Mouse (Mus musculus) myocyte (in vitro differentiated cells): ENCODE data around the gene Zfp335. TPM values are rescaled to one million over a fixed set of nuclear protein-coding genes. Genes with fewer than 3 reads are reported as not detected.

Source experiments
- H3K27me3 ChIP-seq: one replicate; pipeline ENCODE4 v1.6.1; 2011; ENCODE audit not compliant: control insufficient read depth, insufficient read depth, insufficient read length
- H3K36me3 ChIP-seq: one replicate; pipeline ENCODE4 v1.6.1; 2011; ENCODE audit not compliant: control insufficient read depth, insufficient read depth
- H3K4me2 ChIP-seq: one replicate; pipeline ENCODE4 v1.6.1; 2011; ENCODE audit warnings: low read depth, control low read depth
- H3K4me3 ChIP-seq: one replicate; pipeline ENCODE4 v1.5.1; 2011; ENCODE audit warnings: mild to moderate bottlenecking, control low read depth, moderate library complexity
- H3K79me2 ChIP-seq: one replicate; pipeline ENCODE4 v1.6.1; 2011; ENCODE audit not compliant: control insufficient read depth, insufficient read depth
- H3ac ChIP-seq: one replicate; pipeline ENCODE4 v1.6.1; 2011; ENCODE audit not compliant: control insufficient read depth, insufficient read length
- CEBPB ChIP-seq: IDR thresholded peaks from 2 replicates; pipeline ENCODE4 v1.6.1; 2011; ENCODE audit warnings: mild to moderate bottlenecking, moderate library complexity; ENCODE audit not compliant: poor library complexity, insufficient read depth, severe bottlenecking
- E2F4 ChIP-seq: IDR thresholded peaks from one replicate; pipeline ENCODE4 v1.6.1; 2011; ENCODE audit warnings: mild to moderate bottlenecking, control low read depth, moderate library complexity; ENCODE audit not compliant: insufficient read depth
- MAX ChIP-seq: IDR thresholded peaks from one replicate; pipeline ENCODE4 v1.6.1; 2011; ENCODE audit warnings: low read depth, mild to moderate bottlenecking, control low read depth
- MYOD1 ChIP-seq, 3 experiments: IDR thresholded peaks; one replicate each; pipeline ENCODE4 v1.6.1; 2011; ENCODE audit warnings: control low read depth in 2 of 3, low read depth in 2 of 3, mild to moderate bottlenecking in 2 of 3, moderate library complexity in 1 of 3; ENCODE audit not compliant: insufficient read length in 2 of 3, control insufficient read depth in 1 of 3
- MYOG ChIP-seq, 3 experiments: IDR thresholded peaks; one replicate each; pipeline ENCODE4 v1.6.1; 2011; ENCODE audit warnings: control low read depth in 2 of 3, low read depth in 2 of 3, mild to moderate bottlenecking in 2 of 3; ENCODE audit not compliant: insufficient read length in 2 of 3, control insufficient read depth in 1 of 3, insufficient read depth in 1 of 3
- POLR2A ChIP-seq: IDR thresholded peaks from one replicate; pipeline ENCODE4 v1.6.1; 2011; ENCODE audit warnings: low read depth, mild to moderate bottlenecking, control low read depth, moderate library complexity; ENCODE audit not compliant: insufficient read length
- POLR2AphosphoS2 ChIP-seq: IDR thresholded peaks from one replicate; pipeline ENCODE4 v1.6.1; 2011; ENCODE audit warnings: low read depth, control low read depth; ENCODE audit not compliant: insufficient read length
- REST ChIP-seq: IDR thresholded peaks from one replicate; pipeline ENCODE4 v1.6.1; 2011; ENCODE audit warnings: mild to moderate bottlenecking, control low read depth, moderate library complexity; ENCODE audit not compliant: insufficient read depth, insufficient read length
- SRF ChIP-seq: IDR thresholded peaks from one replicate; pipeline ENCODE4 v1.6.1; 2011; ENCODE audit warnings: low read depth; ENCODE audit not compliant: control insufficient read depth, insufficient read length
- TCF12 ChIP-seq: IDR thresholded peaks from one replicate; pipeline ENCODE4 v1.6.1; 2011; ENCODE audit warnings: mild to moderate bottlenecking, control low read depth; ENCODE audit not compliant: poor library complexity, insufficient read depth, severe bottlenecking
- TCF3 ChIP-seq: IDR thresholded peaks from one replicate; pipeline ENCODE4 v1.6.1; 2011; ENCODE audit warnings: low read depth, control low read depth; ENCODE audit not compliant: insufficient read length
- USF1 ChIP-seq: IDR thresholded peaks from one replicate; pipeline ENCODE4 v1.6.1; 2011; ENCODE audit warnings: low read depth, mild to moderate bottlenecking, control low read depth, moderate library complexity
- polyA plus RNA-seq: library from polyadenylated mRNA; unstranded; fragments of >200 nt; fragmentation: generic; extraction: Trizol; gene quantifications from one replicate; pipeline ENCODE4 v1.2.1, GENCODE M21; 2012; ENCODE audit warnings: missing spikeins

Gene Zfp335
- 11.1 TPM for polyA plus RNA-seq

GRCm38 (mm10) chr2:164911086-164912048 lies at the start of gene Zfp335:
Gene Zfp335 (minus strand): TSS chr2:164911757.
- peak within 1 kb of the TSS; percentile 98 for H3K4me2 ChIP-seq
- peak within 1 kb of the TSS; percentile 94 for H3ac ChIP-seq
- peak within 1 kb of the TSS; percentile 84 for H3K4me3 ChIP-seq
- TF ChIP-seq E2F4 (no peak), POLR2A (peak; percentile 56), TCF3 (no peak), POLR2AphosphoS2 (peak; percentile 40), MYOG (IDR thresholded peaks at IDR 0.05; ENCODE audit: control insufficient read depth in 1 of 3, insufficient read depth in 1 of 3, insufficient read length in 2 of 3, low read depth in 2 of 3) (peak in 1 of 3 experiments; percentile 30), SRF (peak; percentile 79), REST (no peak), MYOD1 (IDR thresholded peaks at IDR 0.05; ENCODE audit: control insufficient read depth in 1 of 3, insufficient read length in 2 of 3, low read depth in 2 of 3) (peak in 1 of 3 experiments; percentile 10), USF1 (no peak), MAX (peak; percentile 79), TCF12 (no peak), CEBPB (no peak)
- H3K27me3 ChIP-seq: no peaks in the 10 kb centered on the region
- peaks cover 15% of the 10 kb centered on the region for H3K79me2 ChIP-seq
- H3K36me3 ChIP-seq: peaks cover 21% of the 10 kb centered on the region

- Histone ChIP-seq H3ac (no peak within 1 kb of the TSS), H3K36me3 (no peaks in the 10 kb centered on the region), H3K79me2 (no peaks in the 10 kb centered on the region), H3K27me3 (peaks cover 10% of the 10 kb centered on the region), H3K4me3 (peak within 1 kb of the TSS; percentile 4), H3K4me2 (peak within 1 kb of the TSS; percentile 60)
- TF ChIP-seq MYOD1 (IDR thresholded peaks at IDR 0.05; ENCODE audit: control insufficient read depth in 1 of 3, insufficient read length in 2 of 3, low read depth in 2 of 3): peak in 1 of 3 experiments; percentile 21
- TF ChIP-seq CEBPB: no peak
- peak in 1 of 3 experiments; percentile 47 for TF ChIP-seq MYOG (IDR thresholded peaks at IDR 0.05; ENCODE audit: control insufficient read depth in 1 of 3, insufficient read depth in 1 of 3, insufficient read length in 2 of 3, low read depth in 2 of 3)
Measured at GRCm38 (mm10) chr2:164960716-164961441, 49.3 kb upstream of the Zfp335 start, which contains the start of gene Slc12a5. Gene Slc12a5 (plus strand): TSS chr2:164960802.

- Histone ChIP-seq H3K79me2 (no peaks in the 10 kb centered on the region), H3K27me3 (peaks cover under 1% of the 10 kb centered on the region)
Measured at GRCm38 (mm10) chr2:164957548-164958315, 46.2 kb upstream of the Zfp335 start.

GRCm38 (mm10) chr2:164956195-164956594 lies 44.6 kb upstream of the Zfp335 start:
- Histone ChIP-seq H3K27me3 (no peaks in the 10 kb centered on the region), H3ac (no peak overlapping the region), H3K4me3 (no peak overlapping the region), H3K36me3 (no peaks in the 10 kb centered on the region), H3K4me2 (no peak overlapping the region), H3K79me2 (no peaks in the 10 kb centered on the region)
- TF ChIP-seq REST: no peak
- no peak for TF ChIP-seq USF1
- TF ChIP-seq POLR2A: no peak
- TF ChIP-seq TCF3: no peak
- no peak for TF ChIP-seq MYOG (IDR thresholded peaks at IDR 0.05; ENCODE audit: control insufficient read depth in 1 of 3, insufficient read depth in 1 of 3, insufficient read length in 2 of 3, low read depth in 2 of 3)

More at GRCm38 (mm10) chr2:164957548-164958315, 46.2 kb upstream of the Zfp335 start:
- H3K4me3 ChIP-seq: no peak overlapping the region
- no peak overlapping the region for H3ac ChIP-seq
- TF ChIP-seq MYOG (IDR thresholded peaks at IDR 0.05; ENCODE audit: control insufficient read depth in 1 of 3, insufficient read depth in 1 of 3, insufficient read length in 2 of 3, low read depth in 2 of 3) (no peak), TCF3 (no peak), SRF (no peak), POLR2A (no peak), CEBPB (no peak), MYOD1 (IDR thresholded peaks at IDR 0.05; ENCODE audit: control insufficient read depth in 1 of 3, insufficient read length in 2 of 3, low read depth in 2 of 3) (no peak), REST (no peak), POLR2AphosphoS2 (no peak), USF1 (no peak), TCF12 (no peak), MAX (no peak), E2F4 (no peak)
- no peak overlapping the region for H3K4me2 ChIP-seq
- no peaks in the 10 kb centered on the region for H3K36me3 ChIP-seq
